Comparison of ENCODE assay signal across 8 mouse cellular contexts in the genomic region with DNA sequence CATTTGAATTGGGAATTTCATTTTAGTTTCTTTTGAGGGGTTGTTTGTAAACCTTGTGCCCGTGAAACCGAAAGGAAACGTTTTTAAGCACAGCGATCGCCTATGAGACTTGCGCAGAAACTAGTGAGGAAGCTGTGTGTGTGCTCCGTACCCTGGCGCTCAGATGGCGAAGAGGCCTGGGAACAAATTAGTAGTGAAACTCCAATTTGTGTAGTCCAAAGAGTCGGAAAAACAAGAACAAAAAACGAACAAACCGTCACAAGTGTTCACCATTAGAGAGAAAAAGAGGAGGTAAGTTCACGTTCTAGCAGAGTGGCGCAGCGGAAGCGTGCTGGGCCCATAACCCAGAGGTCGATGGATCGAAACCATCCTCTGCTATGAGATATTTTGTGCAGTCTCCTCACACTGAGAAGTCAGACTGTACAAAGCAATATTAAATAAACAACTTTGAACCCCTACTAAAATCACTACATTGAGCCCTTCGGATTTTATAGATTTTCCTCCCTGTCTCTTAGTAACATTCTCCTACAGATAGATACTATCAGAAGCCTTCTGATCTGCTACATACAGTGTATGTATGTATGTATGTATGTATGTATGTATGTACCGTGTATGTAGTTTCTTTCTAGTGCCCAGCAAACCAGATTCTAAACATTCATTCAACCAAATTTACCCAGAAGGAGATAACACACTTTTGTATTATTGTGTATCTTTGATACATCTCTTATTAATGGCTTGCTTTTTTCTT. TPM values are rescaled to one million over a fixed set of nuclear protein-coding genes. Genes with fewer than 3 reads are reported as not detected.
DNase-seq lines count a peak whose midpoint lies in the region; ATAC-seq and TF ChIP-seq lines count a peak whose summit lies in the region.

No protein-coding gene starts in this region.

- H3K4me1 ChIP-seq in E14TG2a.4 (replicated peaks; ENCODE audit: low read depth, low read length), result peaks cover 47% of the 10 kb centered on the region
- H3K4me1 ChIP-seq in forebrain, embryonic 11.5 days (replicated peaks; ENCODE audit: control insufficient read depth, insufficient read depth, low read length), result no peaks in the 10 kb centered on the region
- no peaks in the 10 kb centered on the region for H3K4me1 ChIP-seq in heart, postnatal 0 days (ENCODE audit: control insufficient read depth, insufficient read depth)
- H3K4me1 ChIP-seq in liver, embryonic 14.5 days (replicated peaks; ENCODE audit: control insufficient read depth in 2 of 2, insufficient read depth in 2 of 2, low read length in 1 of 2), result peaks cover 2 to 3% of the 10 kb centered on the region in 2 experiments; a peak in 2 of 4 replicates
- H3K4me1 ChIP-seq in stomach, postnatal 0 days (replicated peaks; ENCODE audit: control insufficient read depth, insufficient read depth), result no peaks in the 10 kb centered on the region

- peak overlapping the region; percentile 84 for H3K4me3 ChIP-seq in E14TG2a.4 (replicated peaks; ENCODE audit: low read length)
- H3K4me3 ChIP-seq in forebrain, embryonic 11.5 days (ENCODE audit: low read depth, low read length), result peak overlapping the region; percentile 62
- peak overlapping the region; percentile 70 for H3K4me3 ChIP-seq in heart, postnatal 0 days (ENCODE audit: low read depth, low read length)
- peak overlapping the region; percentile 79 to 100 for H3K4me3 ChIP-seq in liver, embryonic 14.5 days (ENCODE audit: insufficient read depth in 1 of 2, low read depth in 2 of 2, low read length in 2 of 2)
- peak overlapping the region; percentile 63 for H3K4me3 ChIP-seq in stomach, postnatal 0 days (ENCODE audit: low read depth, low read length)

- no peaks in the 10 kb centered on the region for H3K36me3 ChIP-seq in E14TG2a.4 (ENCODE audit: insufficient read depth, low read length)
- no peaks in the 10 kb centered on the region for H3K36me3 ChIP-seq in forebrain, embryonic 11.5 days (ENCODE audit: control insufficient read depth, insufficient read depth, low read length)
- no peaks in the 10 kb centered on the region for H3K36me3 ChIP-seq in heart, postnatal 0 days (replicated peaks; ENCODE audit: control insufficient read depth, insufficient read depth, low read length)
- no peaks in the 10 kb centered on the region for H3K36me3 ChIP-seq in liver, embryonic 14.5 days (replicated peaks; ENCODE audit: control insufficient read depth, insufficient read depth, low read depth)
- no peaks in the 10 kb centered on the region for H3K36me3 ChIP-seq in stomach, postnatal 0 days (ENCODE audit: control insufficient read depth, insufficient read depth, low read length)

- H3K9me3 ChIP-seq in E14TG2a.4 (ENCODE audit: low read length), result no peaks in the 10 kb centered on the region
- H3K9me3 ChIP-seq in forebrain, embryonic 11.5 days (ENCODE audit: control insufficient read depth, low read length), result no peaks in the 10 kb centered on the region
- no peaks in the 10 kb centered on the region for H3K9me3 ChIP-seq in heart, postnatal 0 days (replicated peaks; ENCODE audit: control insufficient read depth, low read length)
- H3K9me3 ChIP-seq in liver, embryonic 14.5 days (ENCODE audit: control insufficient read depth, low read length), result no peaks in the 10 kb centered on the region
- no peaks in the 10 kb centered on the region for H3K9me3 ChIP-seq in stomach, postnatal 0 days (ENCODE audit: control insufficient read depth, low read length)

- peak; percentile 92 for ATAC-seq in forebrain, embryonic 11.5 days (replicated peaks; ENCODE audit: low FRiP score)
- ATAC-seq in heart, postnatal 0 days (ENCODE audit: insufficient read depth, low read depth), result peak; percentile 92
- ATAC-seq in liver, embryonic 14.5 days (ENCODE audit: insufficient read depth), result peak; percentile 96
- ATAC-seq in stomach, postnatal 0 days (ENCODE audit: low FRiP score, low TSS enrichment), result peak; percentile 89

- peak overlapping the region; percentile 45 for H3K4me2 ChIP-seq in forebrain, embryonic 11.5 days (ENCODE audit: low read depth, low read length, severe bottlenecking)
- peak overlapping the region; percentile 56 for H3K4me2 ChIP-seq in heart, postnatal 0 days (ENCODE audit: low read depth, low read length)
- H3K4me2 ChIP-seq in liver, embryonic 14.5 days (ENCODE audit: low read depth), result peak overlapping the region; percentile 70
- peak overlapping the region; percentile 45 for H3K4me2 ChIP-seq in stomach, postnatal 0 days (replicated peaks; ENCODE audit: low read depth)

- TF ChIP-seq CTCF in E14TG2a.4 (conservative IDR thresholded peaks at IDR 0.05; ENCODE audit: low read length), result no peak
- no peak for TF ChIP-seq CTCF in heart, postnatal 0 days (IDR thresholded peaks at IDR 0.05; ENCODE audit: low read depth)
- TF ChIP-seq CTCF in liver, embryonic 14.5 days (IDR thresholded peaks at IDR 0.05; ENCODE audit: low read depth), result no peak
- no peak for TF ChIP-seq CTCF in stomach, postnatal 0 days (IDR thresholded peaks at IDR 0.05; ENCODE audit: low read depth)

- WGBS in forebrain, embryonic 11.5 days, result 5% methylated on average over 20 of the region's 20 CpGs
- 4% methylated on average over 20 of the region's 20 CpGs for WGBS in heart, postnatal 0 days
- WGBS in liver, embryonic 14.5 days (ENCODE audit: insufficient replicate concordance), result 4% methylated on average over 20 of the region's 20 CpGs
- 4% methylated on average over 20 of the region's 20 CpGs for WGBS in stomach, postnatal 0 days

- H3K27ac ChIP-seq in forebrain, embryonic 11.5 days (ENCODE audit: low read depth, low read length), result peak overlapping the region; percentile 77
- peak overlapping the region; percentile 94 for H3K27ac ChIP-seq in heart, postnatal 0 days (ENCODE audit: low read depth)
- H3K27ac ChIP-seq in liver, embryonic 14.5 days, result peak overlapping the region; percentile 86
- peak overlapping the region; percentile 90 for H3K27ac ChIP-seq in stomach, postnatal 0 days (replicated peaks)

- peaks cover 9% of the 10 kb centered on the region for H3K27me3 ChIP-seq in E14TG2a.4 (ENCODE audit: insufficient read depth, low read length)
- no peaks in the 10 kb centered on the region; the same call in 1 of the 2 replicates for H3K27me3 ChIP-seq in forebrain, embryonic 11.5 days (ENCODE audit: control insufficient read depth, insufficient read depth, low read length)
- peaks cover 12% of the 10 kb centered on the region for H3K27me3 ChIP-seq in heart, postnatal 0 days (ENCODE audit: control insufficient read depth, insufficient read depth, low read length)
- H3K27me3 ChIP-seq in liver, embryonic 14.5 days (ENCODE audit: control insufficient read depth, insufficient read depth, low read length), result peaks cover 10% of the 10 kb centered on the region
- H3K27me3 ChIP-seq in stomach, postnatal 0 days (ENCODE audit: control insufficient read depth, insufficient read depth, low read length), result no peaks in the 10 kb centered on the region

- peak overlapping the region; percentile 87 for H3K9ac ChIP-seq in forebrain, embryonic 11.5 days (ENCODE audit: low read length)
- peak overlapping the region; percentile 77 for H3K9ac ChIP-seq in heart, postnatal 0 days (replicated peaks; ENCODE audit: low read depth, low read length)
- peak overlapping the region; percentile 76 for H3K9ac ChIP-seq in liver, embryonic 14.5 days (replicated peaks)
- peak overlapping the region; percentile 72 for H3K9ac ChIP-seq in stomach, postnatal 0 days (ENCODE audit: low read length)

- DNase-seq in c-Kit-positive CD71-positive TER-119-negative erythroid progenitor cells, embryonic 14.5 days (ENCODE audit: low read depth), result peak; percentile 75
- DNase-seq in forebrain, embryonic 11.5 days (ENCODE audit: low spot score), result peak; percentile 89
- DNase-seq in heart, postnatal 0 days (ENCODE audit: low spot score), result peak; percentile 69
- DNase-seq in kidney, postnatal 36 days, result peak; percentile 70 to 78
- DNase-seq in liver, embryonic 14.5 days (ENCODE audit: low read depth in 3 of 3, low spot score in 3 of 3), result peak; percentile 64 to 74 (median 67)
- DNase-seq in neural tube, embryonic 10.5 days (ENCODE audit: extremely low spot score, low spot score), result peak; percentile 83
- DNase-seq in stomach, postnatal 0 days (ENCODE audit: low spot score), result peak; percentile 79

- TF ChIP-seq EP300 in heart, postnatal 0 days (IDR thresholded peaks at IDR 0.05; ENCODE audit: low read depth), result 0 out of 2 replicates have a peak, but pooled peaks have one; percentile 28
- TF ChIP-seq EP300 in liver, embryonic 14.5 days (IDR thresholded peaks at IDR 0.05; ENCODE audit: low read depth), result no peak
- no peak for TF ChIP-seq EP300 in stomach, postnatal 0 days (optimal IDR thresholded peaks at IDR 0.05)

RNA-seq across cellular contexts. Expression of a gene that starts 6.1 kb away (rescaled TPM):
- polyA plus RNA-seq in forebrain, embryonic 11.5 days (2014; fragmentation: Nextera tagmentation; extraction: Ambion mirVana), result 0.12 TPM in 1 of 2 replicates, not detected in the other
- total RNA-seq in heart, postnatal 0 days (2014; rRNA removed; ENCODE audit: low replicate concordance), result not detected in 2 replicates
- polyA plus RNA-seq in heart, postnatal 0 days (2015; fragmentation: Nextera tagmentation; extraction: Ambion mirVana), result not detected in 2 replicates
- polyA plus RNA-seq in liver, embryonic 14.5 days (2012; rRNA removed), result not detected in 2 replicates
- polyA plus RNA-seq in liver, embryonic 14.5 days (2014; fragmentation: Nextera tagmentation; extraction: Ambion mirVana), result not detected in 2 replicates
- polyA plus RNA-seq in stomach, postnatal 0 days (2015; fragmentation: Nextera tagmentation; extraction: Ambion mirVana), result 0.05 TPM in 1 of 2 replicates, not detected in the other

RNA-seq across cellular contexts. Expression of a gene that starts 30.0 kb away (rescaled TPM):
- 25.9 and 27.5 TPM in 2 replicates for polyA plus RNA-seq in forebrain, embryonic 11.5 days (2014; fragmentation: Nextera tagmentation; extraction: Ambion mirVana)
- 1.1 and 1.7 TPM in 2 replicates for total RNA-seq in heart, postnatal 0 days (2014; rRNA removed; ENCODE audit: low replicate concordance)
- polyA plus RNA-seq in heart, postnatal 0 days (2015; fragmentation: Nextera tagmentation; extraction: Ambion mirVana), result 2.1 and 2.6 TPM in 2 replicates
- 0.30 and 0.41 TPM in 2 replicates for polyA plus RNA-seq in liver, embryonic 14.5 days (2012; rRNA removed)
- 0.50 and 0.82 TPM in 2 replicates for polyA plus RNA-seq in liver, embryonic 14.5 days (2014; fragmentation: Nextera tagmentation; extraction: Ambion mirVana)
- 1.4 and 1.6 TPM in 2 replicates for polyA plus RNA-seq in stomach, postnatal 0 days (2015; fragmentation: Nextera tagmentation; extraction: Ambion mirVana)

RNA-seq across cellular contexts. Expression of a gene that starts 34.6 kb away (rescaled TPM):
- 0.37 TPM in 1 of 2 replicates, not detected in the other for polyA plus RNA-seq in forebrain, embryonic 11.5 days (2014; fragmentation: Nextera tagmentation; extraction: Ambion mirVana)
- total RNA-seq in heart, postnatal 0 days (2014; rRNA removed; ENCODE audit: low replicate concordance), result 14.0 TPM in 1 of 2 replicates, not detected in the other
- polyA plus RNA-seq in heart, postnatal 0 days (2015; fragmentation: Nextera tagmentation; extraction: Ambion mirVana), result 0.05 and 0.14 TPM in 2 replicates
- polyA plus RNA-seq in liver, embryonic 14.5 days (2012; rRNA removed), result 0.23 and 0.34 TPM in 2 replicates
- 0.33 and 0.39 TPM in 2 replicates for polyA plus RNA-seq in liver, embryonic 14.5 days (2014; fragmentation: Nextera tagmentation; extraction: Ambion mirVana)
- 0.51 and 0.65 TPM in 2 replicates for polyA plus RNA-seq in stomach, postnatal 0 days (2015; fragmentation: Nextera tagmentation; extraction: Ambion mirVana)

Comparison
In these comparisons a context has a peak if more than half of its experiments do, and no peak if none do; other contexts are left out.
1. Peak in every context shown above with its lines: DNase-seq, ATAC-seq, H3K4me3 ChIP-seq and H3K27ac ChIP-seq.